Mouse (Mus musculus) left cerebral cortex, adult 8-10 months (tissue): ENCODE data around the gene BC025920. TPM values are rescaled to one million over a fixed set of nuclear protein-coding genes. Genes with fewer than 3 reads are reported as not detected.
A peak's percentile ranks its signal among the peaks of the same experiment; 100 is the strongest.

ENCODE experiments used
- DNase-seq, 2 experiments: peaks; one replicate each; pipeline ENCODE4 v3.0.0; 2022; ENCODE audit warnings: low spot score in 2 of 2
- total RNA-seq, 4 experiments: library from RNA; stranded (reverse); gene quantifications; 2 replicates each; pipeline ENCODE4 v1.2.4; 2022

Gene BC025920
- total RNA-seq, 4 experiments from 2014 or later, result 3.3 to 5.4 (median 3.9) TPM

- DNase-seq, result peak; percentile 2 to 41
Observed at GRCm38 (mm10) chr10:81641978-81642647, 36.0 kb downstream of the BC025920 start.

- no peak for DNase-seq
Observed at GRCm38 (mm10) chr10:81642648-81643448, 36.8 kb downstream of the BC025920 start.

- DNase-seq, result peak; percentile 89 to 96
Observed at GRCm38 (mm10) chr10:81643449-81644055, 37.5 kb downstream of the BC025920 start.

- peak in 1 of 2 experiments; percentile 5 for DNase-seq
Observed at GRCm38 (mm10) chr10:81644162-81644561, 38.1 kb downstream of the BC025920 start.

GRCm38 (mm10) chr10:81644716-81645115 lies 38.6 kb downstream of the BC025920 start:
- peak; percentile 1 to 15 for DNase-seq

GRCm38 (mm10) chr10:81645391-81645790 lies 39.3 kb downstream of the BC025920 start:
- DNase-seq, result no peak

GRCm38 (mm10) chr10:81646015-81646555 lies 40.0 kb downstream of the BC025920 start:
- DNase-seq, result peak in 1 of 2 experiments; percentile 13

GRCm38 (mm10) chr10:81648803-81649775 lies 43.0 kb downstream of the BC025920 start, which contains the start of gene Gm10778:
Gene Gm10778, plus strand, starts transcription at chr10:81649059.
- DNase-seq, result peak; percentile 72 to 78

GRCm38 (mm10) chr10:81655178-81655577 lies 49.1 kb downstream of the BC025920 start:
- DNase-seq, result no peak

GRCm38 (mm10) chr10:81656174-81656573 lies 50.1 kb downstream of the BC025920 start:
- no peak for DNase-seq

Other genes with a start within 250 kb of the BC025920 start
- 10 to 100 TPM; 36.8 to 42.2 (median 37.9) TPM for gene Mfsd12, start 248.8 kb upstream of the BC025920 start, total RNA-seq
- 1 to 10 TPM in 3 of 4 experiments, under 1 TPM in 1; 0.77 to 2.4 (median 1.2) TPM for gene 4930404N11Rik, start 240.5 kb upstream of the BC025920 start, total RNA-seq
- 10 to 100 TPM; 66.8 to 73.4 (median 70.6) TPM for gene Fzr1, start 227.8 kb upstream of the BC025920 start, total RNA-seq
- 10 to 100 TPM; 81.4 to 89.7 (median 85.5) TPM for gene Dohh, start 221.8 kb upstream of the BC025920 start, total RNA-seq
- 1 to 10 TPM; 2.0 to 5.2 (median 4.0) TPM for gene Gm48551, start 221.8 kb upstream of the BC025920 start, total RNA-seq
- 1 to 10 TPM; 2.5 to 3.3 (median 2.6) TPM for gene Gm48552, start 217.3 kb upstream of the BC025920 start, total RNA-seq
- 1 to 10 TPM in 2 of 4 experiments, under 1 TPM in 2; 0.50 to 1.6 (median 0.84) TPM for gene Smim24, start 213.2 kb upstream of the BC025920 start, total RNA-seq
- 10 to 100 TPM; 83.3 to 98.1 (median 85.4) TPM for gene Nfic, start 150.6 kb upstream of the BC025920 start, total RNA-seq
- 100 to 1,000 TPM; 229 to 265 (median 242) TPM for gene Celf5, start 123.6 kb upstream of the BC025920 start, total RNA-seq
- gene Ncln, start 109.9 kb upstream of the BC025920 start, total RNA-seq, result 10 to 100 TPM; 70.9 to 91.6 (median 73.7) TPM
- gene S1pr4, start 106.1 kb upstream of the BC025920 start, total RNA-seq, result 1 to 10 TPM in 2 of 4 experiments, under 1 TPM in 2; 0.41 to 1.2 (median 0.89) TPM
- gene Gna15, start 82.0 kb upstream of the BC025920 start, total RNA-seq, result 1 to 10 TPM; 3.4 to 6.1 (median 5.3) TPM
- 100 to 1,000 TPM in 3 of 4 experiments, 10 to 100 TPM in 1; 99.3 to 110 (median 101) TPM for gene Gna11, start 61.1 kb upstream of the BC025920 start, total RNA-seq
- gene Aes, start 46.8 kb upstream of the BC025920 start, total RNA-seq, result 100 to 1,000 TPM; 719 to 760 (median 743) TPM
- gene Tle2, start 31.7 kb upstream of the BC025920 start, total RNA-seq, result 10 to 100 TPM; 36.2 to 42.3 (median 39.2) TPM
- 10 to 100 TPM; 10.3 to 17.2 (median 14.0) TPM for gene Tle6, start 5.2 kb upstream of the BC025920 start, total RNA-seq
- gene Sirt6, start 21.5 kb downstream of the BC025920 start, total RNA-seq, result 10 to 100 TPM; 21.8 to 27.9 (median 25.2) TPM
- 10 to 100 TPM; 39.7 to 47.9 (median 43.1) TPM for gene Ankrd24, start 22.3 kb downstream of the BC025920 start, total RNA-seq
- 1 to 10 TPM; 2.7 to 5.4 (median 3.3) TPM for gene Gm10778, start 42.8 kb downstream of the BC025920 start, total RNA-seq
- 10 to 100 TPM in 3 of 4 experiments, 1 to 10 TPM in 1; 9.1 to 14.3 (median 11.6) TPM for gene Zfp433, start 98.6 kb downstream of the BC025920 start, total RNA-seq
- 10 to 100 TPM in 2 of 4 experiments, 1 to 10 TPM in 2; 7.0 to 11.3 (median 9.8) TPM for gene Gm3055, start 164.9 kb downstream of the BC025920 start, total RNA-seq
- gene Gm4767, start 205.9 kb downstream of the BC025920 start, total RNA-seq, result 1 to 10 TPM; 3.8 to 5.0 (median 4.4) TPM